Mouse (Mus musculus): ENCODE data around the gene Ccs. TPM values are rescaled to one million over a fixed set of nuclear protein-coding genes. Genes with fewer than 3 reads are reported as not detected.

Gene Ccs
- total and polyA plus RNA-seq, 3 experiments, result 23.1 to 28.5 (median 27.3) TPM

GRCm38 (mm10) chr19:4836096-4836495 lies 3.0 kb downstream of the Ccs start:
- 91% methylated on average over 2 of the region's 2 CpGs for WGBS
- Histone ChIP-seq H3K79me2 (replicated peaks; ENCODE audit: control insufficient read depth, insufficient read depth, low read length) (no peaks in the 10 kb centered on the region), H3K27ac (no peak overlapping the region), H3K4me3 (no peak overlapping the region), H3K9ac (ENCODE audit: low read depth, low read length) (no peak overlapping the region), H3K4me1 (ENCODE audit: control insufficient read depth, insufficient read depth, low read length) (peaks cover 3% of the 10 kb centered on the region), H3K27me3 (ENCODE audit: control insufficient read depth, insufficient read depth, low read length) (no peaks in the 10 kb centered on the region), H3K36me3 (ENCODE audit: control insufficient read depth, insufficient read depth, low read length) (no peaks in the 10 kb centered on the region)
- no peak for DNase-seq
- intact Hi-C loops (cut with DNase I), result loop anchor here (10.0 kb wide), 1 partner anchor 321 kb away; the partner anchor contains the start of gene Pcx
- TF ChIP-seq EP300 (IDR thresholded peaks at IDR 0.05; ENCODE audit: insufficient read depth, low read depth, low read length), result no peak
- no peak for TF ChIP-seq CTCF (IDR thresholded peaks at IDR 0.05)
- no peak for TF ChIP-seq POLR2A (IDR thresholded peaks at IDR 0.05; ENCODE audit: insufficient read depth, low read depth, low read length)

GRCm38 (mm10) chr19:4833977-4834376 lies 5.2 kb downstream of the Ccs start:
- Histone ChIP-seq H3K79me2 (replicated peaks; ENCODE audit: control insufficient read depth, insufficient read depth, low read length) (no peaks in the 10 kb centered on the region), H3K4me3 (no peak overlapping the region), H3K27me3 (ENCODE audit: control insufficient read depth, insufficient read depth, low read length) (no peaks in the 10 kb centered on the region), H3K36me3 (ENCODE audit: control insufficient read depth, insufficient read depth, low read length) (no peaks in the 10 kb centered on the region), H3K27ac (no peak overlapping the region), H3K9ac (ENCODE audit: low read depth, low read length) (no peak overlapping the region), H3K4me1 (ENCODE audit: control insufficient read depth, insufficient read depth, low read length) (peaks cover 3% of the 10 kb centered on the region)
- WGBS, result 82% methylated on average over 8 of the region's 8 CpGs
- intact Hi-C loops (cut with DNase I), result loop anchor here (10.0 kb wide), 1 partner anchor 319 kb away; the partner anchor contains the start of gene Pcx
- TF ChIP-seq EP300 (IDR thresholded peaks at IDR 0.05; ENCODE audit: insufficient read depth, low read depth, low read length) (no peak), CTCF (IDR thresholded peaks at IDR 0.05) (no peak), POLR2A (IDR thresholded peaks at IDR 0.05; ENCODE audit: insufficient read depth, low read depth, low read length) (no peak)
- DNase-seq, result peak in 1 of 2 experiments; percentile 11

DNA sequence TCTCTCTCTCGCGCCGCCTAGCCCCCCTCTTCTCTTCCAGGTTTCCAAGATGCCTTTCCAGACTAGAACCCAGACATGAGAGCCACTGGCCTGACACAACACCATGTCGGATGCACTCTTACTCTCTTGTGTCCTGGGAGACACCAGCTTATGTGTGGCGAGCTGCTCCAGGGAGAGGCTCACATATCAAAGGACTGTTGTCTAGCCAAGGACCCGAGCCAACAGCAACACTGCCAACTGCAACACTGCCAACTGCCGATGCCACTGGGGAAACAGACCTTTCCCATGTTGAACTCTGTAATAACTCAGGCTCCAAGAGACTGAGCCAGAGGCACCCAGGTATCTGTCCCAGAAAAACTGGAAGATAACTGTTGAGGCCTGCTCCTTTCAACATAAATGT lies 10.0 kb downstream of the Ccs start:
- peak; percentile 73 to 79 for DNase-seq
- H3K27ac ChIP-seq, result no peak overlapping the region
- TF ChIP-seq EP300 (IDR thresholded peaks at IDR 0.05; ENCODE audit: insufficient read depth, low read depth, low read length) (no peak), POLR2A (IDR thresholded peaks at IDR 0.05; ENCODE audit: insufficient read depth, low read depth, low read length) (no peak), CTCF (IDR thresholded peaks at IDR 0.05) (no peak)
- H3K9ac ChIP-seq (ENCODE audit: low read depth, low read length), result no peak overlapping the region
- no peaks in the 10 kb centered on the region for H3K4me1 ChIP-seq (ENCODE audit: control insufficient read depth, insufficient read depth, low read length)
- no peaks in the 10 kb centered on the region for H3K27me3 ChIP-seq (ENCODE audit: control insufficient read depth, insufficient read depth, low read length)
- 51% methylated on average over 7 of the region's 7 CpGs for WGBS
- intact Hi-C loops (cut with DNase I), result no loop called here
- H3K79me2 ChIP-seq (replicated peaks; ENCODE audit: control insufficient read depth, insufficient read depth, low read length), result no peaks in the 10 kb centered on the region
- H3K4me3 ChIP-seq, result no peak overlapping the region
- no peaks in the 10 kb centered on the region for H3K36me3 ChIP-seq (ENCODE audit: control insufficient read depth, insufficient read depth, low read length)

DNA sequence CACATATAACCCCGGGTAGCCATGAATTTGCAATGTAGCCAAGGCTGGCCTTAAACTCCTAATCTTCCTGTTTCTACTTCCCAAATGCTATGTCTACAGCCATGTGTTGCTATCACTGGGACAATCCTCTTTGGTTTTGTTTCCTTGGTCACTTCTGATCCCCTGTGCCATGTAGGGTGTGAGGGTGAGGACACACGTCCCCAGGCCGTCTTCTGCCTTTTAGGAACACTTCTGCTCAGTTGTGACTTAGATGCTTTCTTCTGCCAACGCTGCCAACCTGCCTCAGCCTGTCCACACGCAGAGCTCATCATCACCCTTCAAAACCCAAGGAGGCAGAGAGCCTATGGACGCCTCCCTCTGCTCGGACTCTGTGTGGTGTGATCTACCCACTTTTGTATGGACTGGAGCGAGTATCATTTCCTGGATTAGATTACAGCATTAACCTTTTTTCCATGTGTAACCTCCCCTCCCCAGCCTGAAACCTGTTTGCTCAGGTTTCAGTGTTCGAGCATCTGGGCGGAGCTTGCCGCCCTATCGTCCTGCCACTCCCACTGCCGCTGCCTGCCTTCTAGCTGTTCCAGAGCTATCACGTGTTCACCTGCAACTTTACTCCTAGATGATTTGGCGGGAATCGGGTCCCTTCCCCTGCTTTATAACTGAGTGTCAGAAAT lies 10.6 kb downstream of the Ccs start:
- Histone ChIP-seq H3K27me3 (ENCODE audit: control insufficient read depth, insufficient read depth, low read length) (no peaks in the 10 kb centered on the region), H3K27ac (no peak overlapping the region), H3K79me2 (replicated peaks; ENCODE audit: control insufficient read depth, insufficient read depth, low read length) (no peaks in the 10 kb centered on the region), H3K4me1 (ENCODE audit: control insufficient read depth, insufficient read depth, low read length) (no peaks in the 10 kb centered on the region), H3K36me3 (ENCODE audit: control insufficient read depth, insufficient read depth, low read length) (no peaks in the 10 kb centered on the region), H3K9ac (ENCODE audit: low read depth, low read length) (no peak overlapping the region), H3K4me3 (no peak overlapping the region)
- intact Hi-C loops (cut with DNase I), result no loop called here
- TF ChIP-seq CTCF (IDR thresholded peaks at IDR 0.05), result no peak
- no peak for TF ChIP-seq POLR2A (IDR thresholded peaks at IDR 0.05; ENCODE audit: insufficient read depth, low read depth, low read length)
- TF ChIP-seq EP300 (IDR thresholded peaks at IDR 0.05; ENCODE audit: insufficient read depth, low read depth, low read length), result no peak
- DNase-seq, result no peak
- 67% methylated on average over 16 of the region's 16 CpGs for WGBS

- peak; percentile 80 to 88 for DNase-seq
- WGBS, result 36% methylated on average over 5 of the region's 5 CpGs
These were observed 18.3 kb downstream of the Ccs start for GRCm38 (mm10) chr19:4820678-4821303.

More at GRCm38 (mm10) chr19:4820678-4821303, 18.3 kb downstream of the Ccs start:
- H3K4me3 ChIP-seq, result no peak overlapping the region
- no peak overlapping the region for H3K27ac ChIP-seq
- H3K79me2 ChIP-seq (replicated peaks; ENCODE audit: control insufficient read depth, insufficient read depth, low read length), result no peaks in the 10 kb centered on the region
- peaks cover 1% of the 10 kb centered on the region; the same call in 1 of the 2 replicates for H3K27me3 ChIP-seq (ENCODE audit: control insufficient read depth, insufficient read depth, low read length)
- no peak overlapping the region for H3K9ac ChIP-seq (ENCODE audit: low read depth, low read length)
- no peaks in the 10 kb centered on the region for H3K4me1 ChIP-seq (ENCODE audit: control insufficient read depth, insufficient read depth, low read length)
- TF ChIP-seq EP300 (IDR thresholded peaks at IDR 0.05; ENCODE audit: insufficient read depth, low read depth, low read length), result 0 out of 2 replicates have a peak, but pooled peaks have one; percentile 17
- peak; percentile 61 for TF ChIP-seq CTCF (IDR thresholded peaks at IDR 0.05)
- no peak for TF ChIP-seq POLR2A (IDR thresholded peaks at IDR 0.05; ENCODE audit: insufficient read depth, low read depth, low read length)
- H3K36me3 ChIP-seq (ENCODE audit: control insufficient read depth, insufficient read depth, low read length), result no peaks in the 10 kb centered on the region
- intact Hi-C loops (cut with DNase I), result no loop called here
